Mouse (Mus musculus) macrophage (primary cell): ENCODE data around the gene Ndrg4. TPM values are rescaled to one million over a fixed set of nuclear protein-coding genes. Genes with fewer than 3 reads are reported as not detected.

Experiments
- H3K27ac ChIP-seq: fragments of 350-480 bp; formaldehyde crosslinking; 2 replicates; pipeline ENCODE4 v1.9.0; 2021
- H3K36me3 ChIP-seq: fragments of 350-480 bp; formaldehyde crosslinking; 2 replicates; pipeline ENCODE4 v1.9.0; 2021; ENCODE audit errors: inconsistent target
- H3K4me3 ChIP-seq: fragments of 350-480 bp; formaldehyde crosslinking; 2 replicates; pipeline ENCODE4 v1.9.0; 2021; ENCODE audit errors: inconsistent target
- H3K79me2 ChIP-seq: fragments of 350-480 bp; formaldehyde crosslinking; 2 replicates; pipeline ENCODE4 v1.9.0; 2021; ENCODE audit errors: inconsistent target
- WGBS: methylation state at CpG from one replicate; pipeline ENCODE4 v1.1.7; 2026; ENCODE audit warnings: inconsistent platforms; ENCODE audit not compliant: missing documents; 5-methylcytosine and 5-hydroxymethylcytosine counted together
- polyA plus RNA-seq: library from polyadenylated mRNA; stranded (reverse); fragments of 250-400 nt; gene quantifications from 3 replicates; pipeline ENCODE4 v1.2.4, GENCODE M21; 2018; ENCODE audit warnings: inconsistent platforms

Ndrg4 gene
- polyA plus RNA-seq, 1 experiment from 2014 or later, result 0.73 TPM

GRCm38 (mm10) chr8:95716546-95717335 lies 40.0 kb downstream of the Ndrg4 start:
- no peak overlapping the region for H3K27ac ChIP-seq
- WGBS, result 46% methylated on average over 21 of the region's 21 CpGs
- H3K79me2 ChIP-seq, result no peaks in the 10 kb centered on the region
- H3K4me3 ChIP-seq, result peak overlapping the region; percentile 23
- H3K36me3 ChIP-seq, result peaks cover 16% of the 10 kb centered on the region

GRCm38 (mm10) chr8:95727625-95728024 lies 50.8 kb downstream of the Ndrg4 start:
- no peaks in the 10 kb centered on the region for H3K79me2 ChIP-seq
- peaks cover 82% of the 10 kb centered on the region for H3K36me3 ChIP-seq
- 96% methylated on average over 4 of the region's 4 CpGs for whole genome bisulfite sequencing
- no peak overlapping the region for H3K27ac ChIP-seq
- H3K4me3 ChIP-seq, result no peak overlapping the region

DNA sequence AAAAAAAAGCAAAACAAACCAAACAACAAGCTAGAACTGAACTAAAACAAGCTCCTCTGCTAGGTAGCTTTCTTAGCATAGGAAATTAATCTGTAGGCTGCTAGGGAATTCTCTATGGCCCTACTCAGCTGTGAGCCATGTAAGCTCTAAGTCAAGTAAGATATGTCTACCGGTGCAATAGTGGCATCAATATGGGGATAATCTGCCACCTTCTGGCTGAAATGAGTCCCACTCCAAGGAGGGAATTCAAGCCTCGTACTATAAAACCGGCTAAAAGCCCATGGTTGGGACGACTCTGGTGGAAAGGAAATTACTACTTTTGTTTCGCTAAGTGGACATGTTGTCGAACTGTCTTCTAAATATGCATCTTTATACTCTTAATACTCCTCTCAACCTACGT lies 61.8 kb downstream of the Ndrg4 start:
- H3K36me3 ChIP-seq, result peaks cover 94% of the 10 kb centered on the region
- 83% methylated on average over 5 of the region's 7 CpGs for WGBS
- no peak overlapping the region for H3K27ac ChIP-seq
- H3K79me2 ChIP-seq, result no peaks in the 10 kb centered on the region
- H3K4me3 ChIP-seq, result no peak overlapping the region

DNA sequence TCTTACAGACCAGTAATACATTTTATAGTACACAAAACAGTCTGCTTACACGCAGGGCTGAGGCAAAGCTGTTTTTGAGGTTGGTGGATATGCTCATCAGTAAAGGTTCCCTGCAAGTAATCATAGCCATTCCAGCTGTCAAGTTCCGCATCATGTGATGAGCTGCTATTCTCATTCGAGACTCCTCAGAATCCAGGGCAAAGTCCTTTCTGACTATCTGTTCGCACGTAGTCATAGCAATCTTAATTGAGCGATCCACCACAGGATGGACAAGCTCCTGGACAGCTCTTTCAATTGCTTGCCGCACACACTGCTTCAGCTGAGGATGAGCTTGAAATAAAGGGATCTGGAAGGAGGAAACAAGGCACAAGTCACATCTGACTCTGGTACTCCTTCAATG lies 65.0 kb downstream of the Ndrg4 start:
- peaks cover 95% of the 10 kb centered on the region for H3K36me3 ChIP-seq
- no peak overlapping the region for H3K27ac ChIP-seq
- H3K4me3 ChIP-seq, result no peak overlapping the region
- no peaks in the 10 kb centered on the region for H3K79me2 ChIP-seq
- 92% methylated on average over 6 of the region's 7 CpGs for WGBS

DNA sequence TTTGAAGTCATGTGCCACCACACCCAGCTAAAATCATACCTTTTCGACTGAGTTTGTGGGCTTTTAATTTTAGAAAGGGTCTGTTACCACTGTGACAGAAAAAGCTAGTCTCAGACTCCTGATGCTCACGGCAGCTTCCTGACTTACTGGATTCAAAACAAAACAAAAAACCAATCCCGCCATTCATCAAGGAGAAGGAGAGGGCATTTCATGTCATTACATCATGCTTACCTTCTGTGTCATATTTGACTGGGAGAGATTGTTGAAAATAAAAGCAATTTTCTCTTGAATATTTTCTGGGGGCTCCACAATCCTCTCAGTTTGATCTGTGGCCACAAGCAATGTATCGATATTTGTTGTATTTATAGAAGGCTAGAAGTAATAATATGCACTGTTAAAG lies 71.2 kb downstream of the Ndrg4 start:
- H3K36me3 ChIP-seq, result peaks cover 88% of the 10 kb centered on the region
- no peaks in the 10 kb centered on the region for H3K79me2 ChIP-seq
- 98% methylated on average over 4 of the region's 4 CpGs for WGBS
- no peak overlapping the region for H3K27ac ChIP-seq
- no peak overlapping the region for H3K4me3 ChIP-seq

GRCm38 (mm10) chr8:95751924-95752323 lies 75.1 kb downstream of the Ndrg4 start:
- no peak overlapping the region for H3K27ac ChIP-seq
- H3K36me3 ChIP-seq, result peaks cover 84% of the 10 kb centered on the region
- no peaks in the 10 kb centered on the region for H3K79me2 ChIP-seq
- 91% methylated on average over 1 of the region's 1 CpGs for WGBS
- no peak overlapping the region for H3K4me3 ChIP-seq

DNA sequence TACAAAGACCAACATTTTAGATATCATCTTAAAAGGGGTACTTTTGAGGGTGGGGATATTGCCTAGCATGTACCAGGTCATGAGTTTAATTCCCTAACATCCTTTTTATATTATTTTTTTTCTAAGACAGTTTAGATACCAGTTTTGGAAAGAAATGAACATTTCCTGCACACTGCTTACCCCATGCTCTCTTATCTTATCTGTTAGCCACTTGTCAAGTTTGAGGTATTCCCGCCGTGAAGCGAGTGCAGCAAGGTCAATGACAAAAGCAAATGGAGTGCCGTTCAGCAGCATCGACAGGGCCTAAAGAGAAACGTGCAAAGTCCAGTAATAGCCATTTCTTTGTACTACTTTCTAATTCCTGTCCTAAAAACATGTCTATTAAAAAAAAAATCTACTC lies 83.5 kb downstream of the Ndrg4 start:
- no peak overlapping the region for H3K27ac ChIP-seq
- peaks cover 94% of the 10 kb centered on the region for H3K36me3 ChIP-seq
- 93% methylated on average over 6 of the region's 6 CpGs for WGBS
- no peak overlapping the region for H3K4me3 ChIP-seq
- no peaks in the 10 kb centered on the region for H3K79me2 ChIP-seq

DNA sequence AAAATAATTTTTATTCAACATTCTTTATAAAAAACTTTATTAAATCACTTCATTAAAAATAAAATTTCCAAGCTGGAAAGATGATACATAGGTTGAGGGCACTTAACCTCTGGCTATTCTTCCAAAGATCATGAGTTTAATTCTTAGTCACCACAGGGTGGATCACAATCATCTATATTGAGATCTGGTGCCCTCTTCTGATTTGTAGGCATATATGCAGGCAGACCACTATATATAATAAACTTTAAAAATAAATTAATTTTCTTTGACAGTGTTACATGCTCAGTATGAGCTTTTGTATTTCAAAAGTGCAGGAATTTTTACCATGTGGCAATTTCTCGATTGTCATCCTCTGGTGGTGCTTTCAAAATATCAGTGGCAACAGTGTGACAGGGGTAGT lies 87.4 kb downstream of the Ndrg4 start:
- no peak overlapping the region for H3K4me3 ChIP-seq
- WGBS, result 93% methylated on average over 1 of the region's 1 CpGs
- H3K36me3 ChIP-seq, result peaks cover 99% of the 10 kb centered on the region
- no peak overlapping the region for H3K27ac ChIP-seq
- no peaks in the 10 kb centered on the region; the same call in 1 of the 2 replicates for H3K79me2 ChIP-seq

Other genes with a start within 250 kb of the Ndrg4 start
- gene Cfap20, start 242.1 kb upstream of the Ndrg4 start, polyA plus RNA-seq, result 26.4 to 40.0 TPM (median 28.0 TPM) in 3 replicates
- 44.4 to 79.0 TPM (median 67.8 TPM) in 3 replicates for gene Csnk2a2, start 186.9 kb upstream of the Ndrg4 start, polyA plus RNA-seq
- gene Ccdc113, start 142.9 kb upstream of the Ndrg4 start, polyA plus RNA-seq, result not detected in 3 replicates
- gene Prss54, start 100.6 kb upstream of the Ndrg4 start, polyA plus RNA-seq, result not detected in 3 replicates
- 2.6 to 4.4 TPM (median 2.6 TPM) in 3 replicates for gene Gins3, start 43.5 kb upstream of the Ndrg4 start, polyA plus RNA-seq
- 9.0 to 20.4 TPM (median 10.3 TPM) in 3 replicates for gene Setd6, start 38.9 kb downstream of the Ndrg4 start, polyA plus RNA-seq
- 44.6 to 69.6 TPM (median 63.8 TPM) in 3 replicates for gene Cnot1, start 130.5 kb downstream of the Ndrg4 start, polyA plus RNA-seq
- gene Sap18b, start 148.4 kb downstream of the Ndrg4 start, polyA plus RNA-seq, result 116 to 211 TPM (median 152 TPM) in 3 replicates
- 39.9 to 62.1 TPM (median 57.0 TPM) in 3 replicates for gene Slc38a7, start 176.6 kb downstream of the Ndrg4 start, polyA plus RNA-seq
- 43.6 to 79.3 TPM (median 70.6 TPM) in 3 replicates for gene Got2, start 211.6 kb downstream of the Ndrg4 start, polyA plus RNA-seq